Mouse (Mus musculus) adrenal gland, postnatal 10 days (tissue): ENCODE results near the gene Slc39a2. TPM values are rescaled to one million over a fixed set of nuclear protein-coding genes. Genes with fewer than 3 reads are reported as not detected.
"Not testable (repeated sequence)": the region's sequence is repeated elsewhere in the genome, so short reads cannot be mapped to it uniquely, and the experiment has no call there.

Experiments used
- DNase-seq: peaks from one replicate; pipeline ENCODE4 v3.0.0; 2021; ENCODE audit warnings: mixed read lengths
- long read RNA-seq, 2 experiments: library from polyadenylated mRNA; stranded (forward); transcript quantifications; one replicate each; pipeline ENCODE4 v2.0.0; 2021
- total RNA-seq, 2 experiments: library from RNA; stranded (reverse); gene quantifications; 2 replicates each; pipeline ENCODE4 v1.2.3; 2021

Slc39a2 gene
- under 1 TPM; 0.24 to 0.97 TPM for total RNA-seq
- long read RNA-seq, experiment 1, result 0 reads
- long read RNA-seq, experiment 2, result 0 reads

GRCm38 (mm10) chr14:51892191-51892939 lies at the start of gene Slc39a2:
Gene Slc39a2 (plus strand): TSS chr14:51892889.
- no peak for DNase-seq

GRCm38 (mm10) chr14:51843882-51844281 lies 48.8 kb upstream of the Slc39a2 start:
- no peak for DNase-seq

- no peak for DNase-seq
These were observed 46.1 kb upstream of the Slc39a2 start for GRCm38 (mm10) chr14:51846566-51846965.

- DNase-seq, result peak; percentile 12
These were observed 41.7 kb upstream of the Slc39a2 start for GRCm38 (mm10) chr14:51851006-51851405.

- no peak for DNase-seq
These were observed 39.3 kb upstream of the Slc39a2 start, which contains the start of gene Ear6 for GRCm38 (mm10) chr14:51853399-51853798. Gene Ear6 (plus strand): TSS chr14:51853699.

GRCm38 (mm10) chr14:51855280-51855679 lies 37.4 kb upstream of the Slc39a2 start:
- not testable (repeated sequence) for DNase-seq

GRCm38 (mm10) chr14:51863603-51864002 lies 29.1 kb upstream of the Slc39a2 start:
- peak; percentile 16 for DNase-seq

GRCm38 (mm10) chr14:51870756-51871155 lies 21.9 kb upstream of the Slc39a2 start:
- DNase-seq, result peak; percentile 26

- DNase-seq, result peak; percentile 76
These were observed 20.9 kb upstream of the Slc39a2 start for GRCm38 (mm10) chr14:51871741-51872140.

GRCm38 (mm10) chr14:51877517-51877916 lies 15.2 kb upstream of the Slc39a2 start:
- DNase-seq, result no peak

- peak; percentile 84 for DNase-seq
These were observed 9.1 kb upstream of the Slc39a2 start for GRCm38 (mm10) chr14:51883527-51884030.

- DNase-seq, result no peak
These were observed 8.6 kb upstream of the Slc39a2 start for GRCm38 (mm10) chr14:51884031-51884544.

GRCm38 (mm10) chr14:51884598-51885331 lies 7.9 kb upstream of the Slc39a2 start, which contains the start of gene Mettl17:
Gene Mettl17 (plus strand): TSS chr14:51884842.
- DNase-seq, result peak; percentile 96

- DNase-seq, result no peak
These were observed 6.6 kb upstream of the Slc39a2 start for GRCm38 (mm10) chr14:51886051-51886450.

- no peak for DNase-seq
These were observed 2.9 kb upstream of the Slc39a2 start for GRCm38 (mm10) chr14:51889833-51890232.

- DNase-seq, result no peak
These were observed 555 bp downstream of the Slc39a2 start for GRCm38 (mm10) chr14:51893094-51893794.

GRCm38 (mm10) chr14:51893809-51894208 lies 1.1 kb downstream of the Slc39a2 start:
- no peak for DNase-seq

GRCm38 (mm10) chr14:51895071-51895470 lies 2.4 kb downstream of the Slc39a2 start:
- no peak for DNase-seq

- DNase-seq, result no peak
These were observed 3.3 kb downstream of the Slc39a2 start for GRCm38 (mm10) chr14:51896019-51896418.

GRCm38 (mm10) chr14:51896539-51897170 lies 4.0 kb downstream of the Slc39a2 start:
- DNase-seq, result no peak

- DNase-seq, result no peak
These were observed 6.7 kb downstream of the Slc39a2 start for GRCm38 (mm10) chr14:51899351-51899750.
